Comparison of ENCODE assay signal across 8 mouse cellular contexts in genomic region chr7:27592217-27592929, GRCm38 (mm10). TPM values are rescaled to one million over a fixed set of nuclear protein-coding genes. Genes with fewer than 3 reads are reported as not detected.
DNase-seq lines count a peak whose midpoint lies in the region; ATAC-seq and TF ChIP-seq lines count a peak whose summit lies in the region.

No protein-coding gene starts in this region.

- peaks cover 42% of the 10 kb centered on the region for H3K4me1 ChIP-seq in heart, embryonic 11.5 days (ENCODE audit: control insufficient read depth, insufficient read depth, low read length)
- H3K4me1 ChIP-seq in kidney, embryonic 15.5 days, result peaks cover 40% of the 10 kb centered on the region
- H3K4me1 ChIP-seq in stomach, postnatal 0 days (replicated peaks; ENCODE audit: control insufficient read depth, insufficient read depth), result 0 out of 2 replicates have a peak, but pooled peaks cover 8% of the 10 kb centered on the region

- no peak for TF ChIP-seq CTCF in stomach, postnatal 0 days (IDR thresholded peaks at IDR 0.05; ENCODE audit: low read depth)

- peak overlapping the region; percentile 75 for H3K4me3 ChIP-seq in heart, embryonic 11.5 days (ENCODE audit: low read depth, low read length)
- peak overlapping the region; percentile 65 for H3K4me3 ChIP-seq in kidney, embryonic 15.5 days (replicated peaks)
- peak overlapping the region; percentile 76 for H3K4me3 ChIP-seq in stomach, postnatal 0 days (ENCODE audit: low read depth, low read length)

- H3K36me3 ChIP-seq in heart, embryonic 11.5 days (ENCODE audit: control insufficient read depth, insufficient read depth, low read length), result no peaks in the 10 kb centered on the region; the same call in 1 of the 2 replicates
- H3K36me3 ChIP-seq in kidney, embryonic 15.5 days, result peaks cover 8% of the 10 kb centered on the region; the same call in 1 of the 2 replicates
- no peaks in the 10 kb centered on the region for H3K36me3 ChIP-seq in stomach, postnatal 0 days (ENCODE audit: control insufficient read depth, insufficient read depth, low read length)

- no peaks in the 10 kb centered on the region for H3K27me3 ChIP-seq in heart, embryonic 11.5 days (ENCODE audit: control insufficient read depth, insufficient read depth, low read length)
- H3K27me3 ChIP-seq in kidney, embryonic 15.5 days, result no peaks in the 10 kb centered on the region
- H3K27me3 ChIP-seq in stomach, postnatal 0 days (ENCODE audit: control insufficient read depth, insufficient read depth, low read length), result no peaks in the 10 kb centered on the region

- no peaks in the 10 kb centered on the region for H3K9me3 ChIP-seq in heart, embryonic 11.5 days (replicated peaks; ENCODE audit: control insufficient read depth, low read length)
- H3K9me3 ChIP-seq in kidney, embryonic 15.5 days (replicated peaks), result no peaks in the 10 kb centered on the region
- no peaks in the 10 kb centered on the region for H3K9me3 ChIP-seq in stomach, postnatal 0 days (ENCODE audit: control insufficient read depth, low read length)

- no peak for TF ChIP-seq EP300 in stomach, postnatal 0 days (optimal IDR thresholded peaks at IDR 0.05)

- ATAC-seq in heart, embryonic 11.5 days (replicated peaks; ENCODE audit: insufficient number of reproducible peaks, low FRiP score, low TSS enrichment), result peak; percentile 60
- peak; percentile 53 for ATAC-seq in kidney, embryonic 15.5 days (replicated peaks; ENCODE audit: low FRiP score)
- ATAC-seq in stomach, postnatal 0 days (ENCODE audit: low FRiP score, low TSS enrichment), result peak; percentile 33

- under 1% methylated on average over 17 of the region's 17 CpGs for WGBS in heart, embryonic 11.5 days (ENCODE audit: insufficient replicate concordance)
- 1% methylated on average over 17 of the region's 17 CpGs for WGBS in kidney, embryonic 15.5 days
- WGBS in stomach, postnatal 0 days, result 1% methylated on average over 17 of the region's 17 CpGs

- peak; percentile 58 to 71 for DNase-seq in thymus, adult 18-20 months
- no peak for DNase-seq in thymus, postnatal 4 days
- peak; percentile 64 for DNase-seq in c-Kit-positive CD71-positive TER-119-negative erythroid progenitor cells, embryonic 14.5 days (ENCODE audit: low read depth)
- peak; percentile 66 for DNase-seq in lung, postnatal 25 days (ENCODE audit: low spot score)
- peak; percentile 52 for DNase-seq in stomach, postnatal 0 days (ENCODE audit: low spot score)
- no peak for DNase-seq in right cerebral cortex, postnatal 25 days

- H3K4me2 ChIP-seq in heart, embryonic 11.5 days, result peak overlapping the region; percentile 86
- peak overlapping the region; percentile 74 for H3K4me2 ChIP-seq in kidney, embryonic 15.5 days
- H3K4me2 ChIP-seq in stomach, postnatal 0 days (replicated peaks; ENCODE audit: low read depth), result peak overlapping the region; percentile 74

- peak overlapping the region; percentile 96 for H3K9ac ChIP-seq in heart, embryonic 11.5 days (ENCODE audit: low read depth, low read length)
- H3K9ac ChIP-seq in kidney, embryonic 15.5 days, result peak overlapping the region; percentile 86
- H3K9ac ChIP-seq in stomach, postnatal 0 days (ENCODE audit: low read length), result peak overlapping the region; percentile 82

- H3K27ac ChIP-seq in heart, embryonic 11.5 days (ENCODE audit: low read depth, low read length), result peak overlapping the region; percentile 98
- peak overlapping the region; percentile 98 for H3K27ac ChIP-seq in kidney, embryonic 15.5 days
- H3K27ac ChIP-seq in stomach, postnatal 0 days (replicated peaks), result peak overlapping the region; percentile 99

RNA-seq across cellular contexts. Expression of gene Akt2, which starts 1.0 kb away (rescaled TPM):
- polyA plus RNA-seq in heart, embryonic 11.5 days (2014; fragmentation: Nextera tagmentation; extraction: Ambion mirVana), result 72.1 and 78.0 TPM in 2 replicates
- polyA plus RNA-seq in kidney, embryonic 15.5 days (2015; fragmentation: Nextera tagmentation; extraction: Ambion mirVana), result 97.9 and 106 TPM in 2 replicates
- 42.6 and 46.5 TPM in 2 replicates for polyA plus RNA-seq in stomach, postnatal 0 days (2015; fragmentation: Nextera tagmentation; extraction: Ambion mirVana)

RNA-seq across cellular contexts. Expression of gene 2310022A10Rik, which starts 39.3 kb away (rescaled TPM):
- polyA plus RNA-seq in heart, embryonic 11.5 days (2014; fragmentation: Nextera tagmentation; extraction: Ambion mirVana), result 22.5 and 29.3 TPM in 2 replicates
- polyA plus RNA-seq in kidney, embryonic 15.5 days (2015; fragmentation: Nextera tagmentation; extraction: Ambion mirVana), result 26.9 and 29.4 TPM in 2 replicates
- 11.4 TPM in 2 replicates for polyA plus RNA-seq in stomach, postnatal 0 days (2015; fragmentation: Nextera tagmentation; extraction: Ambion mirVana)

RNA-seq across cellular contexts. Expression of gene Pld3, which starts 39.4 kb away (rescaled TPM):
- 59.5 and 64.2 TPM in 2 replicates for polyA plus RNA-seq in heart, embryonic 11.5 days (2014; fragmentation: Nextera tagmentation; extraction: Ambion mirVana)
- 83.1 and 90.5 TPM in 2 replicates for polyA plus RNA-seq in kidney, embryonic 15.5 days (2015; fragmentation: Nextera tagmentation; extraction: Ambion mirVana)
- polyA plus RNA-seq in stomach, postnatal 0 days (2015; fragmentation: Nextera tagmentation; extraction: Ambion mirVana), result 117 and 128 TPM in 2 replicates

Comparison
In these comparisons a context has a peak if more than half of its experiments do, and no peak if none do; other contexts are left out.
1. DNase-seq: peak in thymus, adult 18-20 months (2 of 2), c-Kit-positive CD71-positive TER-119-negative erythroid progenitor cells, embryonic 14.5 days (single experiment), lung, postnatal 25 days (single experiment) and stomach, postnatal 0 days (single experiment); none in thymus, postnatal 4 days (single experiment) and right cerebral cortex, postnatal 25 days (single experiment).
2. Peak in every context shown above with its lines, with median percentiles within 50 percentile points of each other: ATAC-seq, H3K27ac ChIP-seq, H3K4me2 ChIP-seq, H3K4me3 ChIP-seq and H3K9ac ChIP-seq.